Mouse (Mus musculus): ENCODE measurements around the gene Cdc42se1.

Gene Cdc42se1

DNA sequence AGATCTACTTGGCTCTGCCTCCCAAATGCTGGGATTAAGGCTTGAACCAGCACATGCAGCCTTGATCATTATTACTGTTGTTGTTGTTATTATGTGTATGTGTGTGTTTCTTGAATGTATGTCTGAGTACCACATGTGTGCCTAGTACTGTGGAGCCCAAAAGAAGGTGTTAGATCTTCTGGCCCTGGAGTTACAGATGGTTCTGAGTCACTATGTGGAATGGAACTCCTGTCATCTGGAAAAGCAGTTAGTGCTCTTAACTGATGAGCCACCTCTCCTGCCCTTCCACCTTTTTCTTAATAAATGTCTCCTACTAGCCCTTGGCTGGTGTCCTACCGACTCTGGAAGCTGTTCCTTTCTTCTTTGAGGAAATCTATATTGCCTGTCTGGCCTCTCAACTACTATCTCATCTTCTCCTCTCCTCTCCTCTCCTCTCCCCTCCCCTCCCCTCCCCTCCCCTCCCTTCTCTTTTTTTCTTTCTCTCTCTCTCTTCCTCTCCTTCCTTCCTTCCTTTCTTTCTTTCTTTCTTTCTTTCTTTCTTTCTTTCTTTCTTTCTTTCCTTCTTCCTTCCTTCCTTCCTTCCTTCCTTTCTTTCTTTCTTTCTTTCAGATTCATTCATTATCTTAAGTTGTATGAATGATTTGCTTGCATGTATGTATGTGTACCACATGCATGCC, 19.3 kb downstream of the Cdc42se1 start:
- in situ Hi-C loops (cut with MboI, MseI) = no loop called here

DNA sequence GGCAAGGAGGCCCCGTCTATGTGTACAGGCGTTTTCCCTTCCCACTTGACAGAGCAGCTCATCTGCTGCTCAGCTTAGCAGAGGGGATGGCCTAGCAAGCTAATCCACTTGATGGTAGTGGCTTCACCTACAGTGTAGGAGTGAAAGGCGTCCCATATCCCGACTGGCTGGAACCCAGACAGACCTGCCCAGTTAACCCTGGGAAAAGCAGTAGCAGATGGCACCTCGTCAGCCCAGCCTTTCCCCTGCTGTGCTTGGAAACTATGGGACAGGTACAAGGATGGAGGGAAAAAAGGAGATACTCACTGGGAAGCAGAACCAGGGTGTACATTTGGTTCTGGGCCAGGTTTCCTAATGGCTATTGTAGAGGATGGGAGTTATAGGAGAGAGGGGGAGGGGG, 21.8 kb downstream of the Cdc42se1 start:
- in situ Hi-C loops (cut with MboI, MseI) = loop anchor here (25.0 kb wide), 1 partner anchor 1313 kb away; the partner anchor contains the start of gene Gm9117

DNA sequence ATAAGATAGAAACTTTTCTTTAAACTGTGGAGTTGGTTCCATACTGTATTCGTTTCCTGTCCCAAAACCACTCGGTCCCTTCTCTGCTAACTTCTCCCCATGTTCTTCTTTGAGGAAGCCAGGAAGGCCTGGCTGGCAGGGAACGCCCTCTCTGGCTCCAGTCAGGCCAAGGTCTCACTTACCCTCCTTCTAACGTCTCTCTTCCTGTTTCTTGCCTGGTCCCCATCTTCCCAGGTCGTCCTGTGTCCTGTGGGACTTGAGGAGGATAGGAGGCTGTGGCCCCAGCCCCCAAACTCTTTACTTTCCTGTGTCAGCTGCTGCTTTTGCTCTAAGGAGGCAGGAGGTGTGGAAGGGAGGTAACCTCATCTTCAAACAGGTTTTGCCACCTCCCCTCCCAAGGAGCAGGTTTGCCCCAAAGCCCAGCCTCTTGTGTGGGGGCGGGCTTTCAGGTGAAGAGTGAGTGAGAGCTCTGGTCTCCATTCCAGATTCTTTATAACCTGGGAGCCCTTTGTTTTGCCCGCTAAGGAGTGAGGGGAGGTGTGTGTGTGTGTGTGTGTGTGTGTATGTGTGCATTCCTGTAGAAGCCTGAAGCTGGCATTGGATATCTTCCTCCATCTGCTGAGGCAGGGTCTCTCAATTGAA, 22.4 kb downstream of the Cdc42se1 start, which contains the start of gene Bnipl:
Bnipl (minus strand) TSS at position 411 of the 642 bp plus-strand sequence.
- in situ Hi-C loops (cut with MboI, MseI) = loop anchor here (25.0 kb wide), 1 partner anchor 1314 kb away; the partner anchor contains the start of gene Gm9117

DNA sequence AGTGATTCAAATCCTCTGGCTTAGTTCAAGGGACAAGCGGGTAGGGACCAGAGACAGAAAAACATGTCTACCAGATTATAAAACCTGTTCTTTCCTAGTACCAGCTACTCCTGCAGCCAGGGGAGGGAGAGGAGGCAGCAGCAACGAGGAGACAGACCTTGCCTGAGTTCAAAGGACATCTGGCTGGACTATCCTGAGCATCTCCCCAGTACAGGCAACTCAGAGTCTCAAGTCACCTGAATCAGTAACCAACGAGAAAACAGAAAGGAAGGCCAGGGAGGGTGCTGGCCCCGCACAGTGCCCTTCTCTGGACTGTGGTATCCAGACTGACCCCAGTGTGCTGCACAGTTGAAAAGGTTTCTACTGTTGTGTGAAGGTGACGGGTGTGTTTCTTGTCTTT, 28.4 kb downstream of the Cdc42se1 start:
- in situ Hi-C loops (cut with MboI, MseI) = loop anchor here (25.0 kb wide), 1 partner anchor 1320 kb away; the partner anchor contains the start of gene Gm9117

DNA sequence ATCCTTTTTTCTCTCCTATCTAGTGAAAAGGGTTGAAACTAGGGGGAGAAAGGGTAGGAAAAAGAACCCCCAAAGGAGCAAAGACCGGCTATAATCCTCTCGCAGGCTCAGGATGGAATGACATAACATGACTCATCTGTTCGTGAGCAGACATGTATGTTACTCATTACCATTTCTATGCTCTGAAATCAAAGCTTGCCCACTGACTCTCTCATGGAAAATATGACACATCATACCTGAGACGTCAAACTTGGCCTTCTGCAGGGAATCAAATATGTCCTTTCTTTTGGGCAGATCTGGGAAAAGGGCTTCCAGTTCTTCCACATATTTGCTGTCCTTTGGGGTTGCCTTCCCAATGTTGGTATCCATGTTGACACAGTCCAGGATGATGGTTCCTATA, 33.4 kb downstream of the Cdc42se1 start:
- in situ Hi-C loops (cut with MboI, MseI) = loop anchor here (10.0 to 25.0 kb wide), 2 partner anchors 747 to 1325 kb away; partner anchors contain the start of gene Gm9117

DNA sequence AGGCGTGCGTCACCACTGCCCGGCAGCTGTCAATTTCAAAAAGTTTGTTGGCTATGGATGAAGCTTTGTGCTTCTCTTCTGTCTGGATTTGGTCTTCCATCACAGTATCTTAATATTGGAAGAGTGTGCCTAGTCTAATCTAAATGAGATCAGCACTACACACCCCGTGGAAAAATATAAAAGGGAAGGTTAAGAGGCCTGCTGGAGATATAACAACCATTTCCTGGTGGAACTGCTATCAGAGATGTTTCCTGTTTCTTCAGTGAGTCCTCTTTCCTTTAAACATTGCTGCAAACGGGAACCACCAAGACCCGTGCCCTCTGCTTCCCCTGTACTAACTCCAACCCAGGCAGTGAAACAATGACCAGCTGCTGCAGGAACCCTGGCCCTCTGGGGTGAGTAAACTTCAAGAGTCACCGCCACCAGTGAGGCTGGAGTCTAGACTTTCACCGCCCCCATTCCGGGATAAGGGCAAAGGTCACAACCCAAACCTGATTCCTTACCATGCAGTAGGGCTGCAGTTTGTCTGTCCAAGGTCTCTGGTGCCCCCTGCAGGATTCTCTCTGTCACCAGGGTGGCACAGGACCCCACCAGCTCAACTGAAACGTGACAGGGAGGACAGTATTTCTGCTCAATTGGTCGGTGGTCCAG, 34.7 kb downstream of the Cdc42se1 start:
- in situ Hi-C loops (cut with MboI, MseI) = loop anchor here (10.0 to 25.0 kb wide), 2 partner anchors 748 to 1326 kb away; partner anchors contain the start of gene Gm9117

DNA sequence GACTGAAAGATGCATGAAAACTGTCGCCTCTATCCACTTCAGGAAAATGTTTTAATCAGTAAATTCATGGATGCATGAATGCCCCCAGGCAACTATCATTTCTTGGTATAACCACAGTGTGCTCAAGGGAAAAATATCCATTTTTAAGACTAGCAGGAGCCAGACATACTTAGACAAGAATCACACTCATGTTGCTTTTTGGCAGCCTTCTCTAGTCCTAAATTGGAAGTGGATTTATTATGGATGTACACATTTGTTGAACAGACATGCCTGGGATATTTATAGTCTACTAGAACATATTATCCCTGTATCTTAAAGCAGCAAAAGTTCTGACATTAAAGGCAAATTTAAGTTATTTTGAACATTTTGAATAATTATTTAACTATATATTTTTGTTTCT, 36.2 kb downstream of the Cdc42se1 start:
- in situ Hi-C loops (cut with MboI, MseI) = loop anchor here (10.0 to 25.0 kb wide), 2 partner anchors 750 to 1327 kb away; partner anchors contain the start of gene Gm9117

DNA sequence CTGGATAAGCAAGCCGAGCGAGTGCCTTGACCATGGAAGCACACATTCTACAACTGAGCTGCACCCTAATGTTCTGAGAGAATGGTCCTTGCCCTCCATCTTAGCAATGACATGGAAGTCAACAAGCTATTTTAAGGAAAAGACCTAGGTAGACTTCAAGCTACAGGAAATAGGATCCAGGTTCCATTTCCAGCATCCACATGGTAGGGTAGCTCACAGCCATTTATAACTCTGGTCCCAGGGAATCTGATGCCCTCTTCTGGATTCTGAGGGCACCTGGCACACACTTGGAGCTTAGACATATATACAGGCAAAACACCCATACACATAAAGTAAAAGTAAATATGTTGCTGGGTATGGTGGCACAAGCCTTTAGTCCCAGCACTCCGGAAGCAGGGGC, 37.5 kb downstream of the Cdc42se1 start:
- in situ Hi-C loops (cut with MboI, MseI) = loop anchor here (10.0 to 25.0 kb wide), 2 partner anchors 751 to 1329 kb away; partner anchors contain the start of gene Gm9117

DNA sequence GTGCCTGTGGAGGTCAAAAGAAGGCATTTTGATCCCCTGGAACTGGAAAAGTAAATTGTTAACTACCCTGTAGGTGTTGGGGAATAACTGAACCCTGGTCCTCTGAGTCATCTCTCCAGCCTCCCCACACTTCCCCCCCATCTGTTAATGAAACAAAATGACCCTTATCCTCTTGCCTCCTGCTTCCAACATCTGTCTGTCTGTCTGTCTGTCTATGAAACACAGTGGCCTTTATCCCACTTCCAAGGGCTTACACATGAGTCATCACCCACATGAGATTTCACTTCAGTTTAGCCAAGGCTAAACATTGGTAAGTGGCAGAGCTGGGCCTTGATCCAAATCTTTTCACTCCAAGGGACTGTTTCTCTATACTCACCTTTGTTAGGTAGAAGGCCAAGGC, 39.3 kb downstream of the Cdc42se1 start:
- in situ Hi-C loops (cut with MboI, MseI) = loop anchor here (10.0 to 25.0 kb wide), 2 partner anchors 753 to 1331 kb away; partner anchors contain the start of gene Gm9117

DNA sequence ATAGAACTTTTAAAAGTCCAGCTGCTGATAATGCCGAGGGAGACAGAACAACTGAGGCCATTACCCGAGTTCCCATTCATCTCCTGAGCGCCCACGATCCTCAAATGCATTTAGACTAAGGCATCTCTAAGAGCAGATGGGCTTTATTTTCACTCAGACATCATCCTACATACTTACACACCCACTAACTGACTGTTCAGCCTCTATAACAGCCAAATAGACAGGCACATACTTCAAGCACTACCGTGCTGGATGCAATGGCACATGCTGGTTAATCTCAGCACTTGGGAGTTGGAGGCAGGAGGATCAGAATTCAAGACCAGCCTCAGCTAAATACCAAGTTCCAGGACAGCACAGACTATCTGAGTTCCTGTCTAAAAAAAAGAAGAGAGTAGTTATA, 41.3 kb downstream of the Cdc42se1 start:
- in situ Hi-C loops (cut with MboI, MseI) = loop anchor here (10.0 to 25.0 kb wide), 2 partner anchors 755 to 1332 kb away; partner anchors contain the start of gene Gm9117

DNA sequence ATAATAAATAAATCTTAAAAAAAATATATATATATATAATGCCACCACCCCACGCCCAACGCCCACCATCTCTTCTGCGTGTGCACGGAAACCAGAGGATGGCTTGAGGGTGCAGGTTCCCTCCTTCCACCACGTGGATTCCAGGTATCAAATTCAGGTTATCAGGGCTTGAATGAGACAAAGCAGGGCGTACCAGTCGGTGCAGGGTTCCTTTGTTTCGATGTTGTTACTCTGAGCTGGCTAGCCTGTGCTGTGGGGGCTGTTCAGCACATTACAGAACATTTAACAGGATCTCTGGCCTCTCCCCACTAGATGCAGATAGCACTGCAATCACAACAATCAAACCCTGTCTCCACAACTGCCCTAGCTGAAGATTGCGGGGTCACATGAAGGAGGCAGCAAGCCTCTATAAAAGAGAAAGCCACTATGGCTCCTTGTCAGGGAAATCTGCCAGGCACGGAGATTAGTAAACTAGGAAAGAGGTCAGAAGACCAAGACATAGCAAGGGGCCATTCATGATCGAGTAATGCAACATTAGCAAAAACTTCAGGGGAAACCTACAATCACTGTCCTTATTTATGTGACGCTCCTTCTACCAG, 42.3 kb downstream of the Cdc42se1 start:
- in situ Hi-C loops (cut with MboI, MseI) = loop anchor here (25.0 kb wide), 1 partner anchor 1334 kb away; the partner anchor contains the start of gene Gm9117

DNA sequence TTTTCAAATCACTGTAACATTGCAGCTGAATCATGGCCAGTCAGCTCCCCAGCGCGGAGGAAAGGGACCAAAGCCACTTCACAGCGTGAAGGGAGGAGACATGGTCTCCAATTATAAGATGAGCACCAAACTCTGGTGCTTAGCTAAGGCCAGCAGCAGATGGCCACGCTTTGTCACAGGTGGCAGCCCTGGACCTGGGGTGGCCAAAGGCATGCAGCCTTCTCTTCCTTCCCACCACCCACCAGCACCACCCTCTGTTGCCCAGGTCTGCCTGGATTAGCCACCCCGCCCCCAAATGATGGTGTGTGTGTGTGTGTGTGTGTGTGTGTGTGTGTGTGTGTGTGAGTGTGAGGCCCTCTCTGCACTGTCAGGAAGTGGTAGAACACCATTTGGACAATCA, 44.9 kb downstream of the Cdc42se1 start:
- in situ Hi-C loops (cut with MboI, MseI) = loop anchor here (25.0 kb wide), 1 partner anchor 1336 kb away; the partner anchor contains the start of gene Gm9117

DNA sequence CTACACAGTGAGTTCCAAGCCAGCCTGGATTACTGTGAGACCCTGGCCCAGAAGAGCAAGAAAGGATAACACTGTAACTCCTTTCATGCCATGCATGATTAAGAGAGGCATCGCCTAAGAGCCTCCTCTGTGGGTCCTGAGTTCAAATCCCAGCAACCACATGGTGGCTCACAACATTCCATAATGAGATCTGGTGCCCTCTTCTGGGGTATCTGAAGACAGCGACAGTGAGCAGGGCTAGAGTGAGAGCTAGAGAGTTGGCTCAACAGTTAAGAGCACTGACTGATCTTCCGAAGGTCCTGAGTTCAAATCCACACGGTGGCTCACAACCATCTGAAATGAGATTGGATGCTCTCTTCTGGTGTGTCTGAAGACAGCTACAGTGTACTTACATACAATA, 45.9 kb downstream of the Cdc42se1 start:
- in situ Hi-C loops (cut with MboI, MseI) = loop anchor here (25.0 kb wide), 1 partner anchor 1337 kb away; the partner anchor contains the start of gene Gm9117

DNA sequence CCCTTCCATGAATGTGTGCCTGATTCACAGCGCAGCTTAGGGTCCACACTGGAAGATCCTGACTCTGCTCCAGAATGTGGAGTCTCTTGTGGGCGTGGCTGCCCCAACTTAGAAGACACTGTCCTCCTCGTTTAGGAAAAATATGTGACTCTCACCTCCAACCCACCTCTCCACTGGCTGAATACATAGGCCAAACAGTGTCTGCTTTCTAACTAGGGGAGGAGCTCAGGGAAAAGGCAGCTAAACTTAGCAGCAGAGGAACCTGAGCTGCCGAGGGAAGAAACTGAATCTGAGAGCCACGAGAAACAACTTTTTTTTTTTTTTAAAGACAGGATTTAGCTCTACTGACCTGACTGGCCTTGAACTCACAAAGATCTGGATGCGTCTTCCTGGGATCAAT, 46.6 kb downstream of the Cdc42se1 start:
- in situ Hi-C loops (cut with MboI, MseI) = no loop called here

DNA sequence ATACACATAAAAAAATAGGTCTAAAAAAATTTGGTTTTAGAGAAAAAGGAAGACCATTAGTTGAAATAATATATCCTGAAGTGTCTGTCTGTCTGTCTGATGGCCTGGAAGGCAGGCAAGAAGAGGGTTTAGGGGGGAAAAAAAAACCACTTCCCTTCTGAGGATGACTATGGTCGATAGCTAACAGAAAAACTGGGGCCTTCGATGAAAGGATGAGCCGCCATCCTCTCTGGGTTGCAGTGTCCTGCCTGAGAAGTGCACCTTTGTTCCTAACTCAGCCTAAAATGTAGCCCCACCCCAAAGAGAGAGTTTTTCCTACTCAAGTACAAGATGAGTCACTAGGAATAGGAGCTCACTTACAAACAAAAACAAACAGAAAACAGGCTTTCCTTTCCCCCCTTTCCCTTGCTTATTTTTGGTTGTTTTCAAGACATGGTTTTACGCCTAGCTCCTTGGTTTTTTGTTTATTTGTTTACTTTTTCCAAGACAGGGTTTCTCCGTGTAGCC, 47.9 kb downstream of the Cdc42se1 start:
- in situ Hi-C loops (cut with MboI, MseI) = no loop called here

DNA sequence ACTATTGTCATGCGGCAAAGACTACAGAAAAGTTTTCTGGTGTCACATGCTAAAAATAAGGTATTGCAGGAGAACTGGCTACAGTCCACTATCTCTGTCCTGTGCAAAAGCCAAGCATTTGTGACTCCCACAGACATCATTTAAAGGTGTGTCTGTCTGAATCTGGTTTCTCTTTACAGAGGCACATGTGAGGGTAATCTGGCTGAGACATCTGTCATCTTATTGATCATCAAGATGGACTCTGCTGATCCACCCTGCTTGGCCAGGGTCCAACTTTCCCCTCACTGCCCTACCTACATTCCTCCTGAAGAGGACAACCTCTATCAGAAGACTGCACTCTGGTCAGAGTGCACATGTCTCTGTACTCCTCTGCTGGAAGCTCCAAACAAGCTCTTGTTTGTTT, 48.6 kb downstream of the Cdc42se1 start:
- in situ Hi-C loops (cut with MboI, MseI) = no loop called here

DNA sequence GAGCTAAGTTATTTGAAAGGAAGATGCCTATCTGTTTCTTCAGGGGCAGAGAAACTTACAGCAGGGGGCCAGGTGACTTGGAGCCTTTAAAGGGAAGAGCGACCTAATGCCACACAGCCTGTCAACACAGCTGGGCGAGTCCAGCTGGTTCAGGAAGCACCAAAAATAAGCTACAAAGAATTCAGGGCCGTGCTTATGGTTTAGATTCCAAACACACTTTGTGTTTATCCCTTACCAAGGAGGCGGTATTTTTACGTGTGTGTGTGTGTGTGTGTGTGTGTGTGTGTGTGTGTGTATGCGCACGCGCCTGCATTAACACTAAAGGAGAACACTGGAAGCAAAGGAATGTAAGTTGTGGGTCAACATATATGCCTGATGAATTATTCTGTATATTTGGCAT, 52.2 kb downstream of the Cdc42se1 start:
- in situ Hi-C loops (cut with MboI, MseI) = no loop called here

DNA sequence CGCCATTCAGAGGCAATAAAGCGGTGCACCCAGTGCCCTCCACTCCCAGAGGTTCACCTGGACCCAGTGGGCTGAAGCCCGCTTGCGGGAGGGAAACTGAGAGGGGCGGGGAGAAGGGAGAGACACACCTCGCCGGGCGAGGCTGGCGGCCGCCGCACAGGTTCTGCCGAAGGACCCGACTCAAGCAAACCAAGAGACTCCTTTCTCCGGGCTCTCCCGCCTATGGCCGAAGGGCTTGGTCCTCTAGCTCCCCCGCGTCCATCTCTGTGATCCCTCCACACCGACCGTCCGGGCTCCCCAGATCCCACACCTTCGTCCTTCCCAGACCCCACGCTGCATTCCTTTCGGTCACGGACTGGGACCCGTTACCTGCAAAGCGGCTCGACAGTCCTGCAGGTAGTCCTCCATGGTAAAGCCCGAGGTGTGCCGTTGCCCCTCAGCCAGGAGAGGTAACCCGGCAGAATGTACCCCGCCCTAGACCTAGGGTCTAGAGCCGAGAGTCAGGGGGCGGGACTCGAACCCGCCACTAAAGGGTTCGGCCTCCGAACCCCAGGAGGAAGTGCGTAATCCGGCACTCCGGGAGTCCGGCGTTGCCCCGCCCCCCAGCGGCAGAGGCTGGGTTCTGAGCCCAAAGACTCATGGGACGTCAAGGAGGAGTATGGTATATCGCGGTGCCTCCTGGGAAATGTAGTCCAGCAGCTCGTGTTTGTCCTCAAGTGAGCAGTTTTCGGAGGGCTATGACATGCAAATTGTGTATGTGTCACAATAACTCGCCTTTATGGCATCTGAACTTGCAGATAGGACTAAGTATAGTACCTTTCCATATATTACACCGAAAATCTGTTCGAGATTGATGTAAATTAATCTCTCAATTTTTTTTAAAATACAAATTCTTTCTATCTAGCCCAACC, 52.9 kb downstream of the Cdc42se1 start, which contains the start of the genes Mindy1 and Prune1:
Mindy1 (plus strand) TSS at position 130 of the 911 bp plus-strand sequence.
Prune1 (minus strand) TSS at position 861 of the 911 bp plus-strand sequence.
- in situ Hi-C loops (cut with MboI, MseI) = no loop called here

DNA sequence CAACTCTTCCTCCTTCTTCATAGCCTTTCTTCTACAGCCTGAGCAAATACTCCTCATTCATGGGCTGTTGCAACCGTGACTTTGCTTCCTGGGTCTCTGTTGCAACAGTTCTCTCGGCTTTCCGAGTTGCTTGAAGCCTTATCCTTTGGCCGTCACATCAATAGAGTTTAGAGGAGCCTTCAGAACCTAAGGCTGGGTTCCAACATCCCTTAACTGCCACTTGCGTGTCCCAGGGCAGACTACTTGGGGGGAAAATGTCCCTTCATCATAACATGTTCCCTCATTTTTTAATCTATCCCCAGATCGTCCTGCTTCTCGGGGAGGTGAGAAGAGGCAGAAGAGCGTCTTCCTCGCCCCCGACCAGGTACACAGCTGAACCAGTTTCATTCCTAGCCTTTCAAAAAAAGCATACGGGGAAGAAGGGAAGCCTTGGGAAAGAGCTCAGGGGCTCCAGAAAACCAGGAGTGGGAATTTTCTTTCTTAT, 53.9 kb downstream of the Cdc42se1 start:
- in situ Hi-C loops (cut with MboI, MseI) = no loop called here
